Mouse (Mus musculus) mouse trophoblast stem cell (cell line): ENCODE results near the gene Gm12185.

Source experiments
- in situ Hi-C, 2 experiments: fragments of 300-500 bp; cut with MseI, MboI; formaldehyde crosslinking; loops; 2 replicates in 1 of 2; 3 replicates in 1 of 2; pipeline ENCODE4 v1.15.1; 2025

The Gm12185 gene

GRCm38 (mm10) chr11:48862784-48863319, 129.2 kb downstream of the Gm12185 start:
- in situ Hi-C loops, result no loop called here

GRCm38 (mm10) chr11:48859014-48859413, 133.0 kb downstream of the Gm12185 start:
- in situ Hi-C loops, result loop anchor here (5.0 kb wide), 1 partner anchor 72 kb away; no protein-coding TSS in a partner anchor
